In genomic region chr9:79004296-79004980, GRCm38 (mm10) we compare ENCODE assay signal across 13 mouse cellular contexts.
DNase-seq lines count a peak whose midpoint lies in the region; ATAC-seq and TF ChIP-seq lines count a peak whose summit lies in the region.
"Had no signal": no experiment of that assay in that cellular context is flagged by ENCODE, and none has a peak within 500 bp of the region (broad histone marks: within the 10 kb centered on the region; RNA-seq: fewer than 3 reads in every experiment).

No protein-coding gene starts in this region.

- H3K9ac ChIP-seq in lung, embryonic 15.5 days: no peak overlapping the region
- H3K9ac ChIP-seq: hindbrain, embryonic 15.5 days had no signal

- ATAC-seq in lung, embryonic 15.5 days (ENCODE audit: borderline replicate concordance, extremely low read depth, low FRiP score, low TSS enrichment): peak; percentile 59; the same call in 1 of the 2 replicates
- ATAC-seq: midbrain, embryonic 16.5 days had no signal

- no peak overlapping the region for H3K4me3 ChIP-seq in lung, embryonic 15.5 days
- no peak overlapping the region for H3K4me3 ChIP-seq in kidney, adult 2 months (ENCODE audit: insufficient read depth, low read depth, low read length)
- H3K4me3 ChIP-seq: hindbrain, embryonic 15.5 days had no signal

- no peak for TF ChIP-seq POLR2A in kidney, adult 2 months (IDR thresholded peaks at IDR 0.05; ENCODE audit: low read depth, low read length)

- no peaks in the 10 kb centered on the region for H3K9me3 ChIP-seq in lung, embryonic 15.5 days
- H3K9me3 ChIP-seq: hindbrain, embryonic 15.5 days had no signal

- H3K27me3 ChIP-seq in lung, embryonic 15.5 days: no peaks in the 10 kb centered on the region
- H3K27me3 ChIP-seq in kidney, adult 2 months (replicated peaks; ENCODE audit: control insufficient read depth, insufficient read depth, low read length): no peaks in the 10 kb centered on the region
- H3K27me3 ChIP-seq: hindbrain, embryonic 15.5 days had no signal

- TF ChIP-seq CTCF in kidney, adult 2 months (conservative IDR thresholded peaks at IDR 0.05; ENCODE audit: insufficient read depth, insufficient read length, low read depth, low read length): no peak

- peaks cover 11% of the 10 kb centered on the region; the same call in 1 of the 2 replicates for H3K4me1 ChIP-seq in lung, embryonic 15.5 days
- H3K4me1 ChIP-seq in kidney, adult 2 months (ENCODE audit: control insufficient read depth, insufficient read depth, low read length): no peaks in the 10 kb centered on the region
- H3K4me1 ChIP-seq: hindbrain, embryonic 15.5 days had no signal

- H3K27ac ChIP-seq in lung, embryonic 15.5 days: no peak overlapping the region
- H3K27ac ChIP-seq in kidney, adult 2 months (ENCODE audit: insufficient read depth, low read depth, low read length): no peak overlapping the region
- H3K27ac ChIP-seq: hindbrain, embryonic 15.5 days; kidney, postnatal 0 days had no signal

- WGBS in lung, embryonic 15.5 days: 40% methylated on average over 3 of the region's 3 CpGs
- 64% methylated on average over 3 of the region's 3 CpGs for WGBS in kidney, adult 2 months

- no peak overlapping the region for H3K4me2 ChIP-seq in lung, embryonic 15.5 days
- H3K4me2 ChIP-seq: hindbrain, embryonic 15.5 days had no signal

- no peak for DNase-seq in lung, postnatal 14 days
- DNase-seq in cerebellum, adult 11-12 months: peak; percentile 87
- DNase-seq in cerebellum, postnatal 14 days: peak; percentile 82 to 87
- DNase-seq in layer of hippocampus, postnatal 14 days (ENCODE audit: low spot score in 2 of 2): peak; percentile 52 to 88
- DNase-seq in kidney, adult 2 months: no peak
- no peak for DNase-seq in adrenal gland, postnatal 14 days
- DNase-seq: adrenal gland, postnatal 10 days; gastrocnemius, postnatal 14 days; spleen, adult 18-20 months had no signal

- H3K36me3 ChIP-seq in lung, embryonic 15.5 days: no peaks in the 10 kb centered on the region
- H3K36me3 ChIP-seq in kidney, adult 2 months (ENCODE audit: control insufficient read depth, insufficient read depth, low read length): no peaks in the 10 kb centered on the region
- H3K36me3 ChIP-seq: hindbrain, embryonic 15.5 days had no signal

Comparison
In these comparisons a context has a peak if more than half of its experiments do, and no peak if none do; other contexts are left out.
1. DNase-seq: peak in cerebellum, adult 11-12 months (single experiment), cerebellum, postnatal 14 days (2 of 2) and layer of hippocampus, postnatal 14 days (2 of 2); none in lung, postnatal 14 days (single experiment), kidney, adult 2 months (single experiment) and adrenal gland, postnatal 14 days (single experiment).